Mouse (Mus musculus): Measurements from ENCODE around the gene Anp32b. TPM values are rescaled to one million over a fixed set of nuclear protein-coding genes. Genes with fewer than 3 reads are reported as not detected.
A peak's percentile ranks its signal among the peaks of the same experiment; 100 is the strongest.

The Anp32b gene
- polyA plus RNA-seq, 1 experiment = not detected

DNA sequence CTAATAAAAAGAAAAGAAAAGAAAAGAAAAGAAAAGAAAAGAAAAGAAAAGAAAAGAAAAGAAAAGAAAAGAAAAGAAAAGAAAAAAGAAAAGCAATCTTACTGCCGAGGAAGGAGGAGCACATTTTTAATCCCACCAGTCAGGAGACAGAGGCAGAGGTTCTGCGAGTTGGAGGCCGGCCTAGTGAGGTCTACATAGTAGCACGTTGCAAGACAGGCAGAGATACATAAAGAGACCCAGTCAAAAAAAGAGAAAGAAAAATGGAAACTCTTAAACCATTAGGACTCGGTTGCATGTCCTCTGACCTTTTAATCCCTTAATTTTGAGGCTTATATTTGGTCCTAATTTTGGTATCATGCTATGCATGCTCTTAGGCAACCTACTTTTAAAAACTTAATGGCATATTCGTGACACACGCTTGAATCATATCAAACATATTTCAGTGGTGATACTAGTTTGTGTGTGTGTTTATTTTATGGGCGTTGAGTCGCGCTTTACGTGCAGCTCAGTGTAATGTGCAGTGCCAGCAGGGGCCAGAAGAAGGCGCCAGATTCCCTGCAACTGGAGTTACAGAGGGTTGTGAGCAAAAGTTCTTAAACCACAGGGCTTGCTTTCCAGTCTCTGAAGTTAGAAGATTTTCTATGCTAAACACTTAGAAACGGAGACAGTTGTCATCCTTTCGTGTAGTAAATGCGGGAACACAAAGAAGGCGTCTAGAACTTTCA is 57.2 kb downstream of the Anp32b start:
- 9% methylated on average over 16 of the region's 16 CpGs for WGBS
- peak; percentile 47 for TF ChIP-seq CTCF (IDR thresholded peaks at IDR 0.05; ENCODE audit: insufficient read depth, low read depth, low read length)
- no peak for TF ChIP-seq POLR2A (IDR thresholded peaks at IDR 0.05; ENCODE audit: insufficient read depth, low read depth, low read length)
- Histone ChIP-seq H3K27ac (ENCODE audit: insufficient read depth, low read depth, low read length) (no peak overlapping the region), H3K4me3 (ENCODE audit: insufficient read depth, low read depth, low read length) (no peak overlapping the region), H3K4me1 (ENCODE audit: control insufficient read depth, insufficient read depth, low read length) (peaks cover 8% of the 10 kb centered on the region)

GRCm38 (mm10) chr4:46520491-46520890 is 69.8 kb downstream of the Anp32b start:
- TF ChIP-seq CTCF (IDR thresholded peaks at IDR 0.05; ENCODE audit: insufficient read depth, low read depth, low read length) (no peak), POLR2A (IDR thresholded peaks at IDR 0.05; ENCODE audit: insufficient read depth, low read depth, low read length) (no peak)
- WGBS = 87% methylated on average over 2 of the region's 2 CpGs
- no peaks in the 10 kb centered on the region for H3K4me1 ChIP-seq (ENCODE audit: control insufficient read depth, insufficient read depth, low read length)
- no peak overlapping the region for H3K27ac ChIP-seq (ENCODE audit: insufficient read depth, low read depth, low read length)
- H3K4me3 ChIP-seq (ENCODE audit: insufficient read depth, low read depth, low read length) = no peak overlapping the region

GRCm38 (mm10) chr4:46521457-46521856 is 70.8 kb downstream of the Anp32b start:
- Histone ChIP-seq H3K4me1 (ENCODE audit: control insufficient read depth, insufficient read depth, low read length) (no peaks in the 10 kb centered on the region), H3K4me3 (ENCODE audit: insufficient read depth, low read depth, low read length) (no peak overlapping the region), H3K27ac (ENCODE audit: insufficient read depth, low read depth, low read length) (no peak overlapping the region)
- 84% methylated on average over 10 of the region's 10 CpGs for WGBS
- TF ChIP-seq POLR2A (IDR thresholded peaks at IDR 0.05; ENCODE audit: insufficient read depth, low read depth, low read length) = no peak
- TF ChIP-seq CTCF (IDR thresholded peaks at IDR 0.05; ENCODE audit: insufficient read depth, low read depth, low read length) = no peak

Other genes with a start within 250 kb of the Anp32b start
- not detected in 2 replicates for gene Foxe1, start 107.3 kb upstream of the Anp32b start, polyA plus RNA-seq (2012; ENCODE audit: insufficient read depth, insufficient read length, low replicate concordance, missing spikeins)
- gene Trmo, start 61.5 kb upstream of the Anp32b start, polyA plus RNA-seq (2012; ENCODE audit: insufficient read depth, insufficient read length, low replicate concordance, missing spikeins) = not detected in 2 replicates
- gene Hemgn, start 37.4 kb upstream of the Anp32b start, polyA plus RNA-seq (2012; ENCODE audit: insufficient read depth, insufficient read length, low replicate concordance, missing spikeins) = not detected in 2 replicates
- gene Nans, start 38.3 kb downstream of the Anp32b start, polyA plus RNA-seq (2012; ENCODE audit: insufficient read depth, insufficient read length, low replicate concordance, missing spikeins) = not detected in 2 replicates
- gene Trim14, start 85.2 kb downstream of the Anp32b start, polyA plus RNA-seq (2012; ENCODE audit: insufficient read depth, insufficient read length, low replicate concordance, missing spikeins) = not detected in 2 replicates
- gene Coro2a, start 151.3 kb downstream of the Anp32b start, polyA plus RNA-seq (2012; ENCODE audit: insufficient read depth, insufficient read length, low replicate concordance, missing spikeins) = not detected in 2 replicates
- not detected in 2 replicates for gene Tbc1d2, start 199.3 kb downstream of the Anp32b start, polyA plus RNA-seq (2012; ENCODE audit: insufficient read depth, insufficient read length, low replicate concordance, missing spikeins)